Mouse (Mus musculus) liver, embryonic 13.5 days (tissue): ENCODE data around the gene Ppp1r9a. TPM values are rescaled to one million over a fixed set of nuclear protein-coding genes. Genes with fewer than 3 reads are reported as not detected.
A peak's percentile ranks its signal among the peaks of the same experiment; 100 is the strongest.

Experiments used
- ATAC-seq: fragments of 200-750 bp; cut with Nextera tagmentation; 2 replicates; pipeline ENCODE4 v1.8.0; 2017; ENCODE audit warnings: low read depth, mild to moderate bottlenecking, moderate number of reproducible peaks, moderate library complexity
- DNase-seq: peaks from one replicate; pipeline ENCODE4 v3.0.0; 2022
- H3K27ac ChIP-seq: fragments of 300-500 bp; sonication (generic); 2 replicates; pipeline ENCODE4 v1.5.1; 2015; ENCODE audit warnings: moderate library complexity, mild to moderate bottlenecking, inconsistent platforms
- H3K27me3 ChIP-seq: fragments of 300-500 bp; sonication (generic); 2 replicates; pipeline ENCODE4 v1.6.1; 2015; ENCODE audit warnings: mild to moderate bottlenecking, inconsistent platforms
- H3K36me3 ChIP-seq: fragments of 300-500 bp; sonication (generic); 2 replicates; pipeline ENCODE4 v1.6.1; 2015; ENCODE audit warnings: mild to moderate bottlenecking, inconsistent platforms
- H3K4me1 ChIP-seq: fragments of 300-500 bp; sonication (generic); replicated peaks from 2 replicates; pipeline ENCODE4 v1.6.1; 2015; ENCODE audit warnings: inconsistent platforms
- H3K4me2 ChIP-seq: fragments of 300-500 bp; sonication (generic); 2 replicates; pipeline ENCODE4 v1.6.1; 2015; ENCODE audit warnings: inconsistent platforms, mild to moderate bottlenecking, moderate library complexity
- H3K4me3 ChIP-seq: fragments of 300-500 bp; sonication (generic); replicated peaks from 2 replicates; pipeline ENCODE4 v1.5.1; 2015; ENCODE audit warnings: mild to moderate bottlenecking, inconsistent platforms
- H3K9ac ChIP-seq: fragments of 300-500 bp; sonication (generic); 2 replicates; pipeline ENCODE4 v1.6.1; 2015; ENCODE audit warnings: mild to moderate bottlenecking, inconsistent platforms
- H3K9me3 ChIP-seq: fragments of 300-500 bp; sonication (generic); replicated peaks from 2 replicates; pipeline ENCODE4 v1.6.1; 2016; ENCODE audit warnings: inconsistent platforms
- WGBS: fragments of 180-500 bp; shearing (Covaris S2); methylation state at CpG from one replicate; pipeline ENCODE4 v1.1.7; 2015; ENCODE audit not compliant: insufficient replicate concordance; 5-methylcytosine and 5-hydroxymethylcytosine counted together
- polyA plus RNA-seq: library from polyadenylated mRNA; unstranded; fragments of >200 nt; fragmentation: Nextera tagmentation; extraction: Ambion mirVana; gene quantifications from 2 replicates; pipeline ENCODE4 v1.2.1, GENCODE M21; 2015

Ppp1r9a gene
- polyA plus RNA-seq, 1 experiment from 2014 or later: 3.6 TPM

DNA sequence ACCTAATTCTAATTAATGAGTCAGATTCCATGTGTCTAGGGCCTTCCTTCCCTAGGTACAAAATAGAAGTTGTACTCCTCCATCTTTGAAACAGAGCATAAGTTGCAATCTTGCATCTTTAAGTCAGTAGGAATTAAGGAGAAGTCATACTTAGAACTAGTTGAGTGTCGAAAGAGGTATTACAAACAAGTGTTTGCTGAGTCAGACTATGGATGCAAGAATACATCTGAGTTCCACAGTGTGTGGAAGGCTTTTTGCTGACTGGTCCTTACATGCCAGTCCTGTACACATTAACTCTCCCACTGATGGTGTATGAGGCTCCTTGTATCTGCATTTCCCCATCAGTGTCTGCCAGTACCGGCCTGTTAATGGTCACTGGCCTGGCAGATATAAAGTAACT, 305.1 kb downstream of the Ppp1r9a start:
- WGBS: 69% methylated on average over 2 of the region's 2 CpGs
- peak; percentile 53; the same call in 1 of the 2 replicates for ATAC-seq
- no peak for DNase-seq
- Histone ChIP-seq H3K27ac (no peak overlapping the region), H3K36me3 (no peaks in the 10 kb centered on the region), H3K9ac (no peak overlapping the region), H3K4me1 (no peaks in the 10 kb centered on the region), H3K4me2 (no peak overlapping the region), H3K27me3 (no peaks in the 10 kb centered on the region), H3K4me3 (no peak overlapping the region), H3K9me3 (no peaks in the 10 kb centered on the region)

Other genes starting within 250 kb of the Ppp1r9a start
- gene Sgce, start 155.7 kb upstream of the Ppp1r9a start, polyA plus RNA-seq: 17.3 and 20.1 TPM in 2 replicates
- gene Peg10, start 155.6 kb upstream of the Ppp1r9a start, polyA plus RNA-seq: 2.8 and 3.5 TPM in 2 replicates